Mouse (Mus musculus): Measurements from ENCODE around the gene Smg9.

DNA sequence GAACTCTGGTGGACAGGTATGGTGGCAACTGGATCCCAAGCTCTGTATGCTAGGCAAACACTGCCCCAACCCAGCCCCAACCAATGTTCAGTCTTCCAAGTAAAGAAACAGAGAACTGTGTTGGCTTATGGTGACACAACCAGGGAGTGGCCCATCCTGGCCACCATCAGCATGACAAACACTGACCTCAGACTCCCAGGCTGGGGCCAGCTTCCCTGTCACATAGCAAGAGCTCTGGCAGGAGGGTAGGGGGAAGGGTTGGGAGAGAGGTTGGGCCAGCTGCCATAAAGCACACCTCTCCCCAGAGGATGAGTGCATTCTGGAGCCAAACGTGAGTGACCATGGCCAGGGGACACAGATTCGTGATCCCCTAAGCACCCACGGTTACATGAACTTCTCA, 60.4 kb downstream of the Smg9 start:
- TF ChIP-seq ZNF384 (IDR thresholded peaks at IDR 0.05; ENCODE audit: low read depth, low read length) (no peak), CHD2 (IDR thresholded peaks at IDR 0.05; ENCODE audit: low read depth, low read length) (no peak), HCFC1 (IDR thresholded peaks at IDR 0.05; ENCODE audit: borderline replicate concordance, insufficient read depth, low read length) (no peak)

Data from ES-E14 (cell line).